Mouse (Mus musculus) natural killer cell, adult 2 months (primary cell): ENCODE measurements around the gene Abcc8.

Experiments
- DNase-seq, 2 experiments: peaks; one replicate each; pipeline ENCODE4 v3.0.0; 2022; ENCODE audit warnings: low spot score in 2 of 2

Abcc8 gene

GRCm38 (mm10) chr7:46110079-46110478 lies 69.8 kb downstream of the Abcc8 start:
- DNase-seq = no peak

GRCm38 (mm10) chr7:46105484-46105883 lies 74.3 kb downstream of the Abcc8 start:
- DNase-seq = no peak

- DNase-seq = no peak
These were observed 75.4 kb downstream of the Abcc8 start for GRCm38 (mm10) chr7:46104256-46104915.

- no peak for DNase-seq
These were observed 76.1 kb downstream of the Abcc8 start for GRCm38 (mm10) chr7:46103771-46104170.

- no peak for DNase-seq
These were observed 76.7 kb downstream of the Abcc8 start for GRCm38 (mm10) chr7:46103075-46103591.

- peak; percentile 66 to 78 for DNase-seq
These were observed 79.3 kb downstream of the Abcc8 start, which contains the start of gene Kcnj11 for GRCm38 (mm10) chr7:46100563-46100962. TSS of gene Kcnj11 (minus strand) at chr7:46100764.

GRCm38 (mm10) chr7:46099682-46100081 lies 80.2 kb downstream of the Abcc8 start:
- no peak for DNase-seq

GRCm38 (mm10) chr7:46098919-46099286 lies 80.9 kb downstream of the Abcc8 start:
- DNase-seq = no peak

- DNase-seq = no peak
These were observed 81.5 kb downstream of the Abcc8 start for GRCm38 (mm10) chr7:46098221-46098918.

- DNase-seq = no peak
These were observed 82.5 kb downstream of the Abcc8 start for GRCm38 (mm10) chr7:46097319-46097783.

GRCm38 (mm10) chr7:46096136-46096535 lies 83.7 kb downstream of the Abcc8 start:
- DNase-seq = peak; percentile 36 to 51

- DNase-seq = no peak
These were observed 87.0 kb downstream of the Abcc8 start for GRCm38 (mm10) chr7:46092803-46093202.

- no peak for DNase-seq
These were observed 91.6 kb downstream of the Abcc8 start for GRCm38 (mm10) chr7:46088241-46088640.

- DNase-seq = no peak
These were observed 93.5 kb downstream of the Abcc8 start for GRCm38 (mm10) chr7:46086378-46086777.

- no peak for DNase-seq
These were observed 94.9 kb downstream of the Abcc8 start for GRCm38 (mm10) chr7:46084839-46085513.

- no peak for DNase-seq
These were observed 95.8 kb downstream of the Abcc8 start for GRCm38 (mm10) chr7:46084024-46084423.

- DNase-seq = no peak
These were observed 102.2 kb downstream of the Abcc8 start for GRCm38 (mm10) chr7:46077675-46078074.

GRCm38 (mm10) chr7:46076844-46077243 lies 103.0 kb downstream of the Abcc8 start:
- DNase-seq = no peak

GRCm38 (mm10) chr7:46068831-46069230 lies 111.0 kb downstream of the Abcc8 start:
- no peak for DNase-seq

- no peak for DNase-seq
These were observed 116.5 kb downstream of the Abcc8 start for GRCm38 (mm10) chr7:46063296-46063695.

GRCm38 (mm10) chr7:46061614-46062013 lies 118.2 kb downstream of the Abcc8 start:
- no peak for DNase-seq

- DNase-seq = no peak
These were observed 119.1 kb downstream of the Abcc8 start for GRCm38 (mm10) chr7:46060688-46061087.
